Mouse (Mus musculus): Measurements from ENCODE around the gene 1300017J02Rik. TPM values are rescaled to one million over a fixed set of nuclear protein-coding genes. Genes with fewer than 3 reads are reported as not detected.
A peak's percentile ranks its signal among the peaks of the same experiment; 100 is the strongest.

1300017J02Rik gene
- polyA plus RNA-seq, 1 experiment from 2014 or later: 1.3 TPM

GRCm38 (mm10) chr9:103214281-103214680 is 90.6 kb downstream of the 1300017J02Rik start:
- H3K9ac ChIP-seq (ENCODE audit: low read length): no peak overlapping the region
- no peaks in the 10 kb centered on the region for H3K4me1 ChIP-seq (replicated peaks; ENCODE audit: control insufficient read depth, insufficient read depth)
- TF ChIP-seq CTCF (IDR thresholded peaks at IDR 0.05; ENCODE audit: low read depth) (no peak), EP300 (optimal IDR thresholded peaks at IDR 0.05) (no peak)
- H3K27me3 ChIP-seq (ENCODE audit: control insufficient read depth, insufficient read depth, low read length): no peaks in the 10 kb centered on the region
- no peak for DNase-seq (ENCODE audit: low spot score)
- 70% methylated on average over 6 of the region's 6 CpGs for WGBS
- H3K27ac ChIP-seq (replicated peaks): no peak overlapping the region
- no peak overlapping the region for H3K4me3 ChIP-seq (ENCODE audit: low read depth, low read length)
- H3K4me2 ChIP-seq (replicated peaks; ENCODE audit: low read depth): no peak overlapping the region
- no peak for ATAC-seq (ENCODE audit: low FRiP score, low TSS enrichment)
- H3K9me3 ChIP-seq (ENCODE audit: control insufficient read depth, low read length): no peaks in the 10 kb centered on the region
- H3K36me3 ChIP-seq (ENCODE audit: control insufficient read depth, insufficient read depth, low read length): no peaks in the 10 kb centered on the region

GRCm38 (mm10) chr9:103213631-103214030 is 91.3 kb downstream of the 1300017J02Rik start:
- no peaks in the 10 kb centered on the region for H3K9me3 ChIP-seq (ENCODE audit: control insufficient read depth, low read length)
- no peak for ATAC-seq (ENCODE audit: low FRiP score, low TSS enrichment)
- WGBS: 70% methylated on average over 2 of the region's 2 CpGs

GRCm38 (mm10) chr9:103212654-103213420 is 92.0 kb downstream of the 1300017J02Rik start:
- Histone ChIP-seq H3K27me3 (ENCODE audit: control insufficient read depth, insufficient read depth, low read length) (no peaks in the 10 kb centered on the region), H3K9ac (ENCODE audit: low read length) (no peak overlapping the region), H3K4me3 (ENCODE audit: low read depth, low read length) (no peak overlapping the region), H3K36me3 (ENCODE audit: control insufficient read depth, insufficient read depth, low read length) (no peaks in the 10 kb centered on the region), H3K27ac (replicated peaks) (no peak overlapping the region), H3K4me2 (replicated peaks; ENCODE audit: low read depth) (peak overlapping the region; percentile 39), H3K9me3 (ENCODE audit: control insufficient read depth, low read length) (no peaks in the 10 kb centered on the region), H3K4me1 (replicated peaks; ENCODE audit: control insufficient read depth, insufficient read depth) (no peaks in the 10 kb centered on the region)
- DNase-seq (ENCODE audit: low spot score) (peak; percentile 78), ATAC-seq (ENCODE audit: low FRiP score, low TSS enrichment) (peak; percentile 53; the same call in 1 of the 2 replicates)
- TF ChIP-seq CTCF (IDR thresholded peaks at IDR 0.05; ENCODE audit: low read depth): no peak
- no peak for TF ChIP-seq EP300 (optimal IDR thresholded peaks at IDR 0.05)
- WGBS: 57% methylated on average over 28 of the region's 28 CpGs

More at GRCm38 (mm10) chr9:103213631-103214030, 91.3 kb downstream of the 1300017J02Rik start:
- Histone ChIP-seq H3K4me1 (replicated peaks; ENCODE audit: control insufficient read depth, insufficient read depth) (no peaks in the 10 kb centered on the region), H3K36me3 (ENCODE audit: control insufficient read depth, insufficient read depth, low read length) (no peaks in the 10 kb centered on the region), H3K27me3 (ENCODE audit: control insufficient read depth, insufficient read depth, low read length) (no peaks in the 10 kb centered on the region), H3K4me3 (ENCODE audit: low read depth, low read length) (no peak overlapping the region), H3K27ac (replicated peaks) (no peak overlapping the region), H3K4me2 (replicated peaks; ENCODE audit: low read depth) (no peak overlapping the region), H3K9ac (ENCODE audit: low read length) (no peak overlapping the region)
- TF ChIP-seq EP300 (optimal IDR thresholded peaks at IDR 0.05) (no peak), CTCF (IDR thresholded peaks at IDR 0.05; ENCODE audit: low read depth) (no peak)
- DNase-seq (ENCODE audit: low spot score): no peak

- no peaks in the 10 kb centered on the region for H3K4me1 ChIP-seq (replicated peaks; ENCODE audit: control insufficient read depth, insufficient read depth)
- TF ChIP-seq EP300 (optimal IDR thresholded peaks at IDR 0.05) (no peak), CTCF (IDR thresholded peaks at IDR 0.05; ENCODE audit: low read depth) (no peak)
- WGBS: 65% methylated on average over 6 of the region's 6 CpGs
- H3K36me3 ChIP-seq (ENCODE audit: control insufficient read depth, insufficient read depth, low read length): no peaks in the 10 kb centered on the region
- no peak overlapping the region for H3K9ac ChIP-seq (ENCODE audit: low read length)
- no peak overlapping the region for H3K4me3 ChIP-seq (ENCODE audit: low read depth, low read length)
- ATAC-seq (ENCODE audit: low FRiP score, low TSS enrichment) (no peak), DNase-seq (ENCODE audit: low spot score) (no peak)
- no peak overlapping the region for H3K27ac ChIP-seq (replicated peaks)
- no peaks in the 10 kb centered on the region for H3K9me3 ChIP-seq (ENCODE audit: control insufficient read depth, low read length)
- H3K27me3 ChIP-seq (ENCODE audit: control insufficient read depth, insufficient read depth, low read length): no peaks in the 10 kb centered on the region
- H3K4me2 ChIP-seq (replicated peaks; ENCODE audit: low read depth): no peak overlapping the region
Measured at GRCm38 (mm10) chr9:103208802-103209423, 96.0 kb downstream of the 1300017J02Rik start.

- H3K36me3 ChIP-seq (ENCODE audit: control insufficient read depth, insufficient read depth, low read length): no peaks in the 10 kb centered on the region
- no peak overlapping the region for H3K27ac ChIP-seq (replicated peaks)
- no peak overlapping the region; the same call in 1 of the 2 replicates for H3K4me3 ChIP-seq (ENCODE audit: low read depth, low read length)
- H3K4me1 ChIP-seq (replicated peaks; ENCODE audit: control insufficient read depth, insufficient read depth): no peaks in the 10 kb centered on the region
- ATAC-seq (ENCODE audit: low FRiP score, low TSS enrichment) (peak; percentile 89), DNase-seq (ENCODE audit: low spot score) (peak; percentile 77)
- no peak for TF ChIP-seq EP300 (optimal IDR thresholded peaks at IDR 0.05)
- peak; percentile 93 for TF ChIP-seq CTCF (IDR thresholded peaks at IDR 0.05; ENCODE audit: low read depth)
- no peak overlapping the region for H3K9ac ChIP-seq (ENCODE audit: low read length)
- no peaks in the 10 kb centered on the region for H3K27me3 ChIP-seq (ENCODE audit: control insufficient read depth, insufficient read depth, low read length)
- H3K9me3 ChIP-seq (ENCODE audit: control insufficient read depth, low read length): no peaks in the 10 kb centered on the region
- H3K4me2 ChIP-seq (replicated peaks; ENCODE audit: low read depth): peak overlapping the region; percentile 47
- 9% methylated on average over 16 of the region's 16 CpGs for WGBS
Measured at GRCm38 (mm10) chr9:103207846-103208245, 97.0 kb downstream of the 1300017J02Rik start.

- DNase-seq (ENCODE audit: low spot score) (no peak), ATAC-seq (ENCODE audit: low FRiP score, low TSS enrichment) (no peak)
- no peak overlapping the region for H3K9ac ChIP-seq (ENCODE audit: low read length)
- H3K4me1 ChIP-seq (replicated peaks; ENCODE audit: control insufficient read depth, insufficient read depth): no peaks in the 10 kb centered on the region
- H3K36me3 ChIP-seq (ENCODE audit: control insufficient read depth, insufficient read depth, low read length): no peaks in the 10 kb centered on the region
- H3K4me2 ChIP-seq (replicated peaks; ENCODE audit: low read depth): no peak overlapping the region
- WGBS: 91% methylated on average over 5 of the region's 5 CpGs
- no peak for TF ChIP-seq CTCF (IDR thresholded peaks at IDR 0.05; ENCODE audit: low read depth)
- TF ChIP-seq EP300 (optimal IDR thresholded peaks at IDR 0.05): no peak
- H3K27ac ChIP-seq (replicated peaks): no peak overlapping the region
- no peak overlapping the region for H3K4me3 ChIP-seq (ENCODE audit: low read depth, low read length)
- H3K9me3 ChIP-seq (ENCODE audit: control insufficient read depth, low read length): no peaks in the 10 kb centered on the region
- no peaks in the 10 kb centered on the region for H3K27me3 ChIP-seq (ENCODE audit: control insufficient read depth, insufficient read depth, low read length)
Measured at GRCm38 (mm10) chr9:103205786-103206185, 99.1 kb downstream of the 1300017J02Rik start.
